Mouse (Mus musculus) kidney, postnatal 25 days (tissue): Measurements from ENCODE around the gene Btbd3.

Source experiments
- DNase-seq, 2 experiments: peaks; one replicate each; pipeline ENCODE4 v3.0.0; 2021; ENCODE audit warnings: mixed read lengths in 2 of 2

Gene Btbd3

DNA sequence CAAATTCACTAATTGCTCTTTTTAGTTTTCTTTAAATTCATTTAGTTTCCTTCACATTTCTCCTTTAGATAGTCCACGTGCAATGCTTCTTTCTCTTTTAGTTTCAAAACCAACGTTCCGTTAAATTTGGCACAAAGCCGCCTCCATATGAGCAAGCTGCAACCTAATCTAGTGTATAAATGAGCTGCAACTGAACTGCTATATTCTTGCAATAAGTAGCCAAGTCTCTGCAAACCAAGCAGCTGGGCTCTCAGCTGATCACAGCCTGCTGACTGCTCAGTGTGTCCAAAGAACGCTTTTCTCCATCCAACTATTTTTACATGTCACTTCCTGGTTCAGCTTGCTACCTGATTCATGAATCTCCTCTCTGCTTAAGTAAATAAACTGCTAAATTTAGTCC is 295.2 kb downstream of the Btbd3 start:
- no peak for DNase-seq

DNA sequence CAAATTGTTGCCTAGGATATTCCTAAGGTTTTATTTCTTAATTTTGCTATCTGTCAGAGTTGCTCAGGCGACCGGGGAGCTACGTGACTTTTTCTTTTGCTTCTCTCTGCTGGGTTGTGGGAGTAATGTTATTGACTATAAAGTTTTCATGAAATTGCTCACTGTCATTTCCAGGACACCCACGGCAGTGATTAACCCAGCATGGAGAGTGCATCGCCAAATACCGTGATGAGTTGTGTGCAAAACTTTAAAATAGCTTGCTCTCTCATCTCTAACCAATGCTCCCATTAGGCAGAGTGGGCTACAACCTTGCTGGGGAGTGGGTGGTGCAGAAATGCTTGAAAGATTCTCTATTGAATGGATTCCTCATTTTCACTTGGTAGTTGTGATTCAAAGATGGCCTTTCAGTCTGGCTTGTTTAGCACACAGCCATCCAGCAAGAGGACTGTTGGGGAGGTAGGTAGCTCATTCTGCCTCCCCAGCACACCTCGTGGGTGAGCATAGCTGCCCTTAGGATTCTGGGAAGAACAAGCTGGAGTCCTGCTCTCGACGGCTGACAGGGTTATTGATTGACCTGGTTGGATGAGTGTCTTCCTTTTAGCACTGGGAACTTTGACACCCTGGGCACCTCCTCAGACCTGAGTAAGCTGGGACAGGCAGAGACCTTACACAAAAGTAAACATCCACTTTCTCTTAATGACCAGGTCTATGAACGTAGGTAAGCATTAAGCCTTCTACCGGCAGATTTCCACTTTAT is 298.9 kb downstream of the Btbd3 start:
- DNase-seq, result peak; percentile 33 to 51

DNA sequence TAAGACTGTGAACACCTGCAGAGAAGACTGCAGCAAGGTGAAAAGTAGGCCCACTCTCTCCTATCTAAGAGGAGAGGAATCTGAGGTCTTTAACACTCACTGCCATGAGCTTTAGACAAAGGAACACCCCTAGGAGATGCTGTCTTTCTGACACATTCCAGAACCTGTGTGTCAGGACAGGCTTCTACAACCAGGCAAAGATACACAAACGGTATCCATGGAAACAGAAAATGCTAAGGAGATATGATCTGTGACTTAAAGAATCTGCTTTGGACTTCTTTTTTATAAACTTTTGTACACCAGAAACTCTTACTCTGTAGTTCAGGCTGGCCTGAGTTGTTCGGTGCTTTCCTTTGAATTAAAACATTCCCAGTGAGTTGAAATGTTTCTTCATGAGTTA is 329.6 kb downstream of the Btbd3 start:
- no peak for DNase-seq

DNA sequence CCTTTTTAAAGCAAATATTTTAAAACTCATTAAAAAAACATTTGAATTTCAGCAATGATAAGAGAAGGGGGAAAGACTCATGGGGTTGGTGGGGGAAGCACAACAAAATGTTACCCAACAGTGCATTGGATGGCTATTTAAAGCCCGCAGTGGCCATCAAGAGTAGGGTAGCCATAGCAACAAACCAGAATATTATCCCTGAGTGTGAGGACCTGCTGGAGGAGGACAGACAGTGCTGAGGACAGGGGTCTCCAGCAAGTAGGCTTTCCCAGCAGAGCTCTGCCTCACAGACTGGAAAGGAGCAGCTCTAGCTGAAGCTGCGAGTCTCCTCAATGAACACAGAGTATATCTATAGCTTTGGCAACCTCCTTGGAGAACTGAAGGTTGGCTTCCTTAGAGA is 331.0 kb downstream of the Btbd3 start:
- no peak for DNase-seq

DNA sequence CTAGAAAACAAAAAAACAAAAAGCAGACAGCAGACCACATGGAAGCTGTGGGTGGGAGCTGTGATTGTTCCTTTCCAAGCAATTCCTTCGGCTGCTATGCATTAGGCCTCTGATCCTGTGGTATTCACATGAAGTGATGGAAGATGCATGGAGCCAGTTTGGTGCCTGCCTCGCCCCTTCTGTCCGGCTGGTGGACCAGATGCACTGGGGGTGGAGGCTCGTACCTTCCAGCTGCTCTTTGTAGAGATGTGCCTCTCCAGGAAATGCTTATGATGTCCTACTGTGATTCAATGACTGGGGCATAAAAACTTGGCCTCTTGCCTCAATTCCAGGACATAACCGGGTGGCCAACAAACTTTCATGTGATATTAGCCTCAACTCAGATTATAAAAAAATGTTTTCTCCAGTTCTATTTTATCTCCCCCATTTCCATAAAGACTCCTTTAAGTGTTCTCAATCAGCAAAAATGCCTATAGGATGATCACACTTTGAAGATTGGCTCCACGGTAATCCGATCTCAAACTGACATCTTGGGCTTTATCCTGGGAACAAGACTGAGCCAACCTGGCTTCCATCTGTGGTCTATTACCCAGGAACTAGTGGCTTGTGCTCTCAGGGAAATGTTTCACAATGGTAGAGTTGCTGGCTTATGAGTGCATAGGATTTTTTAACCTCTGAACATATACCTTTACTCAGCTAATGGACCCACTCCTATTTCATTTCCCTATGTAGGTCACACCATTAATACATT is 331.6 kb downstream of the Btbd3 start:
- no peak for DNase-seq

DNA sequence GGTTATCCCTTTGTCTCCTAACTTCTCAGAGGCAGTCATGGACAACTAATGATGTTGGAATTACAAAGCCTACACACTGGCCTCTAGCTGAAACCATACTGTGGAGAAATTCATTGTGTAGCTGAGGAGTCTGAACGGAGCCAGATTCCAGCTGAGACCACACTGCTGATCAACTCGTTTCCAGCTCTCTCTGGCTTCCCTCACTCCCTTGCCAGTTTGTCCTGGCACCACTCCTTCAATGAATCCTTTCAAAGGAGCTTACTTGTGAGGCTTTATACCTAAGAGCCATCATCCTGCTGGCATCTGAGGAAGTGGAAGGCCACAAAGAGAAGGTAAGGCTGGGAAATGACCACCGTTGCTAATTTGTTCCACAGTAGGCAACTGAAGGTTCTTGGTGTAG is 332.7 kb downstream of the Btbd3 start:
- DNase-seq, result no peak

DNA sequence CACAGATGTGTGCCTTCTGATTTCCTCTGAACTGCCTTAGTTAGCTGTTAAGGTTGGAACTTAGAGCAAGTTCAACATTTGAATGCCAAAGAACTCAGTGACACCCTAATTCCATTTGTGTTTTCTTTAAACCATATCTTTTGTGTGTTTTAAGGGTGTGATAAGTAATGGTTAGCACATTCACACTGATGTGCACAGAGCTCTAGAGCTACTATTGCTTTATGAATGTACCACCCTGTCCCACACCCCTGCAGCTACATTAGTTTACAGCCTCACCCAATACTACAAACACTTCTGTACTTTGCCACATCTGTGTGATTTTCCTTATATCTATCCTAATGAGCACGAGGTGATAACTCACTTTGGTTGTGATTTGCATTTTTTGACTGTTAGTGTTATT is 333.9 kb downstream of the Btbd3 start:
- no peak for DNase-seq

DNA sequence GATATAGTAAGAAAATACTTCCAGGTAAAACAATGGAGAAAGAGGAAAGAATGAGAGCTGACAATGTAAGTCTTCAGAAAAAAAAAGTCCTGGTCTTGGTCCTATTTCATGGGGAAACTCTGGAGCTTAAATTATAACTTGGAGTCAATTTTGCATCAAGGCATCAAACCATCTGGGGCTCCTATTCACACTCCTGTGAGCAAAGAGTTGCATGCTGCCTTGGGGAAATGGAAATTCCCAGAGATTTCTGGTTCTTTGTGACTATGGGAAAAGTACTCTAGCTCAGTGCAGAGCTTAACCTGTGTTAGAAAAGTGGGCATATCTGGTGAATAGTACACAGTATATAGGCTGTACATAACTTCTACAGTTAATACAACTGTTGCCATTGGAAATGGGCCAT is 356.0 kb downstream of the Btbd3 start:
- no peak for DNase-seq

DNA sequence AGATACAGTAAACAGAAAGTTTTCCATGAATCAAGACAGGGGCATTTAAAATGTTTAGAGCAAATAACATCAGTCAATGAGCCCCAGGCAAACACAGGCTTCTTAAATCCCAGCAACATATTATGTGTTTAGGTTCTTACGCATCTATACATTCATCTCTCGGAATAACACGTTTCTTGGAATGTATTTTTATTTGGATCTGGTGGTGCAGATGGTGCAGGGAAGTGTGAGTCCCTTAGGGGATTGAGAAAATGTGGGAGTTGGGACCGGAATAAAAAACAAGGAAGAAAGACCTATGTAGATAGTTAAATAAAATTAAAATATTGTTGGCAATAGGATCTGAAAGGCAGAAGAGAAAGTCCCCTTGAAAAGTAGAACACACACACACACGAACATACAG is 361.1 kb downstream of the Btbd3 start:
- DNase-seq, result no peak
